Mouse (Mus musculus) megakaryocyte, embryonic 14.5 days (primary cell): Measurements from ENCODE around the gene Slc22a15. TPM values are rescaled to one million over a fixed set of nuclear protein-coding genes. Genes with fewer than 3 reads are reported as not detected.

Experiments used
- H3K27me3 ChIP-seq: replicated peaks from 2 replicates; pipeline ENCODE3; 2012; ENCODE audit warnings: inconsistent platforms
- H3K36me3 ChIP-seq: replicated peaks from 2 replicates; pipeline ENCODE3; 2012; ENCODE audit warnings: low read length, inconsistent platforms, mixed read lengths
- H3K4me1 ChIP-seq: 2 replicates; pipeline ENCODE4 v1.6.1; 2012; ENCODE audit warnings: inconsistent platforms
- H3K4me3 ChIP-seq: replicated peaks from 2 replicates; pipeline ENCODE3; 2012; ENCODE audit warnings: moderate library complexity, mild to moderate bottlenecking, inconsistent platforms
- H3K9me3 ChIP-seq: 2 replicates; pipeline ENCODE4 v1.6.1; 2012; ENCODE audit warnings: inconsistent platforms
- FLI1 ChIP-seq: IDR thresholded peaks from 2 replicates; pipeline ENCODE4 v1.6.1; 2012; ENCODE audit warnings: low read length, inconsistent platforms, mixed read lengths
- GATA1 ChIP-seq: IDR thresholded peaks from 3 replicates; pipeline ENCODE4 v1.6.1; 2012; ENCODE audit warnings: mixed read lengths, low read length, inconsistent platforms, borderline replicate concordance
- polyA plus RNA-seq: library from polyadenylated mRNA; stranded (reverse); fragments of >175 nt; gene quantifications from 2 replicates; pipeline ENCODE4 v1.2.3, GENCODE M21; 2012; ENCODE audit warnings: low replicate concordance; ENCODE audit not compliant: insufficient read depth

The Slc22a15 gene
- polyA plus RNA-seq, 1 experiment, result 1.4 TPM

DNA sequence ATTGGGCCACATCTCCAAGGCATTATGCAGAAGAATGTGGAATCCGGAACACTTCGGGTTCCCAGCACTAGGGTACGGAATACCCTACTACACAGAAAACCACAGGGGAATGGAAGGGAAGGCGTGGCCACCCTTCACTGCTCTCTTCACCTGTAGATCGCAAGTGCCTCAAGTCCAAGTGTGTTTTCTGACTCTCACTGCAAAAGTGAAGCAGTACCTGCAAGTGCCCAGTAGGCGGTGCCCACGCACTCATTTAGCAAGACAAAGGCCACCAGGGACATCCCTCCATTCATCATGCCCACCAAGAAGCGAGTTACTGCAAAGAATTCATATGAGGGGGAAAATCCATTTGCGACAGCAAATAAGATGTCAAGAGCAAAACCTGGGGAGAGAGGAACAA, 27.4 kb downstream of the Slc22a15 start:
- peaks cover 2% of the 10 kb centered on the region for H3K36me3 ChIP-seq
- TF ChIP-seq FLI1 (no peak), GATA1 (no peak)
- no peaks in the 10 kb centered on the region for H3K27me3 ChIP-seq
- no peaks in the 10 kb centered on the region for H3K4me1 ChIP-seq
- H3K4me3 ChIP-seq, result no peak overlapping the region
- H3K9me3 ChIP-seq, result no peaks in the 10 kb centered on the region

DNA sequence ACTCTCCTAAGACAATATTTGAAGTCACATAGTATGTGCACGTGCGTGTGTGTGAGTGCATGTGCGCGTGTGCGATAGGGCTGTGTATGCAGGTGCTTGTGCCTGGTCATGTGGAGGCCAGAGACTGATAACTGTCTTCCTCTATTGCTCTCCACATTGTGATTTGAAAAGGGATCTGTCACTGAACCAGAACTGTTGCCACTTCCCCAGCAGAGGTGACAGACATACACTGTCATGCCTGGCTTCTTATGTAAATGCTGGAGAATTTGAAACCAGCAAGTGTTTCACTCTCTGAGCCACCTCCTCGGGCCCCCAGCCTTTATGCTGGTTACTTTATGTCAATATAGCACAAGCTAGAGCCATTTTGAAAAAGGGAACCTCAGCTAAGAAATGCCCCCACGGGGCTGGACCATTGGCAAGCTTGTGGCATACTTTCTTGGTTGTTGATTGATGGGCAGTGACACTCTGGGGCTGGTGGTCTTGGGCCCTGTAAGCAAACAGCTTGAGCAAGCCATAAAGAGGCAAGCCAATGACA, 28.8 kb downstream of the Slc22a15 start:
- Histone ChIP-seq H3K4me3 (no peak overlapping the region), H3K36me3 (peaks cover 2% of the 10 kb centered on the region), H3K9me3 (no peaks in the 10 kb centered on the region), H3K27me3 (no peaks in the 10 kb centered on the region), H3K4me1 (no peaks in the 10 kb centered on the region)
- TF ChIP-seq FLI1 (no peak), GATA1 (no peak)

DNA sequence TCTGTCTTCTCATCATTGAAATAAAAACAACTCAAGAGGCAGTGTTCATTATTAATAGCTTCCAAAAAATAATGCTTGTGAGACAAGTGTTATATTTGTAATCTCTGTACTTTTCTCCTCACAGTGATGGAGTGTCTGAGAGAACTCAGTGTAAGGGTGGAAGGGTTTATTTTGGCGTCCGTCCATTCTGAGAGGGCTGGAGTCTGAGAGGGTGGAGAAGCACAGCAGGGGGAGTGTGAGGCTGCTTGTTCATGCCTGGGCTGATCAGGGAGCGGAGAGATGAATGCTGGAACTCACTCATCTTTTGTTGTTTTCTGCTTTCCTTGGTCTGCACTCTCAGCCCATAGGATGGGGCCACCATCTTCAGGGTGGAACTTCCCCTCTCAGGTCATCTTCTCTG, 38.7 kb downstream of the Slc22a15 start:
- H3K36me3 ChIP-seq, result no peaks in the 10 kb centered on the region
- no peaks in the 10 kb centered on the region for H3K9me3 ChIP-seq
- H3K27me3 ChIP-seq, result no peaks in the 10 kb centered on the region
- TF ChIP-seq FLI1 (no peak), GATA1 (no peak)
- H3K4me3 ChIP-seq, result no peak overlapping the region
- H3K4me1 ChIP-seq, result peaks cover 7% of the 10 kb centered on the region; the same call in 1 of the 2 replicates

DNA sequence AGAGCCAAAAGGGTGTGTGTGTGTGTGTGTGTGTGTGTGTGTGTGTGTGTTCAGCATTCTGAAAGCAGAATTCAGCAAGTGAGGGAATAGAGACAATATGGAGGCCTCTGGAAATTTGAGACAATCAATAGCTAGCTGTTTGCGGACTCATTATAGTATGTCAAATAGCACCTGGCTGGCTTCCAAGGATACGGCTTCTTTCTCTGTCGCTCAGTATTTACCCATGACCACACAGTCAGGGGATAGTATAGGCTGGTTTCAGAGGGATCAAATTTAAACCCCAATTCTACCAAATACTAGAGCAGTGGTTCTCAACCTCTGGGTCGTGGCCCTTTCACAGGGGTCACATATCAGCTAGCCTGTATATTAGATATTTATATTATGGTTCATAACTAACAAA, 39.2 kb downstream of the Slc22a15 start:
- Histone ChIP-seq H3K36me3 (no peaks in the 10 kb centered on the region), H3K9me3 (no peaks in the 10 kb centered on the region)

DNA sequence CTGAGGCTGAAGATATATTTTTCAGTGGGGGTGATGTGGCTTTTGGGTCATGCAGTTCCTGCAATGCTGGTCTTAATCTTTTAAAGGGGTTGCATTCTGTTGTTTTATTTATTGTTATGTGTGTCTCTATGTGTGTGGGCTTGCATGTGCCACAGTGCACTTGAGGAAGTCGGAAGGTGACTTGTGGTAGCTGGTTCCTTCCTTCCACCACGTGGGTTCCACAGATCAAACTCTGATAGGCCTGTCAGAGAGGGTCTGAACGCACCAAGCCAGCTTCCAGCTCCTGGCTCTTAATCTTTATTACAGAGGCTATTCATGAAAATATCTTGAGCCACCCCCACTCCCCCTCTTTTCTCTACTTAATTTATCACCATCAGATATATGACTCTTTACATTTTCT, 40.4 kb downstream of the Slc22a15 start:
- peaks cover 7% of the 10 kb centered on the region; the same call in 1 of the 2 replicates for H3K4me1 ChIP-seq
- H3K36me3 ChIP-seq, result peaks cover 7% of the 10 kb centered on the region
- no peaks in the 10 kb centered on the region for H3K27me3 ChIP-seq
- no peak for TF ChIP-seq GATA1
- TF ChIP-seq FLI1, result no peak
- H3K9me3 ChIP-seq, result no peaks in the 10 kb centered on the region
- no peak overlapping the region for H3K4me3 ChIP-seq

More for the DNA sequence above, 39.2 kb downstream of the Slc22a15 start:
- no peak for TF ChIP-seq FLI1
- TF ChIP-seq GATA1, result no peak
- Histone ChIP-seq H3K4me1 (peaks cover 7% of the 10 kb centered on the region; the same call in 1 of the 2 replicates), H3K27me3 (no peaks in the 10 kb centered on the region), H3K4me3 (no peak overlapping the region)

DNA sequence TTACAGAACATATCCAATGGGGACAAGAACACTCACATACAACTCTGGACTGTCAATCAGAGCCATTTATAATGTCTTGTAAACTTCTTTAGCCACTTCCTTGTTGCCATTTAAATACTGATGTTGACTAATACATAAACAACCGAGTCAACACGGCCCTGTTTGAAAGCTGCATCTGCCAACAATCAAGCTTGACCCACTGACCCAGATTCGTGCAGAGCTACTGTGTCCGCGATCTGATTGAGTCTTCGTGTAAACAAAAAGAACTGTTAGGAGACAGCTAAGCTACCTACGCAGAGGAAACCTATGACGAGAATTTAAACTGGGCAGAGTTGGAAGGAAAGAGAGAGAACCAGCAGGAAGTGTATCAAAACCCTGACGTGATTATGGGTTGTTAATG, 42.5 kb downstream of the Slc22a15 start:
- no peak overlapping the region for H3K4me3 ChIP-seq
- H3K9me3 ChIP-seq, result no peaks in the 10 kb centered on the region
- H3K4me1 ChIP-seq, result peaks cover 13% of the 10 kb centered on the region
- peaks cover 21% of the 10 kb centered on the region for H3K36me3 ChIP-seq
- H3K27me3 ChIP-seq, result no peaks in the 10 kb centered on the region
- no peak for TF ChIP-seq FLI1
- no peak for TF ChIP-seq GATA1

DNA sequence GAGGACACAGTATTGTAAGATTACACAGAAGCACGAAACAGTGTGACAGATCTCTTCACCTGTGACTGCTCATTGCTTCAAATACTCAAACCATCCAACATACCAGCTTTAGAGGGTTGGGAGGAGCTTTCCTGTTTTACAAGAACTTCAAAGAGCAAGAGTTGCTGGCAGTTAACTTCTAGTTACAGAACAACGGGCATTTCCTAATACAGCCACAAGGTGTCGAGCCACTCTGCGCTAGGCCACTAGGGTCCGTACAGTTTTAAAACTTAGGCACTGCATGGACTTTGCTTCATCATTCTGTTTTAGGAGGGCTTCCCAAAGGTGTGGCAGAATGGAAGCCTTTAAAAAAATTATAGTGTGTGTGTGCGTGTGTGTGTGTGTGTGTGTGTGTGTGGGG, 43.4 kb downstream of the Slc22a15 start:
- H3K9me3 ChIP-seq, result no peaks in the 10 kb centered on the region
- TF ChIP-seq GATA1, result no peak
- no peak for TF ChIP-seq FLI1
- no peak overlapping the region for H3K4me3 ChIP-seq
- H3K4me1 ChIP-seq, result peaks cover 22% of the 10 kb centered on the region
- H3K27me3 ChIP-seq, result no peaks in the 10 kb centered on the region
- peaks cover 21% of the 10 kb centered on the region for H3K36me3 ChIP-seq

DNA sequence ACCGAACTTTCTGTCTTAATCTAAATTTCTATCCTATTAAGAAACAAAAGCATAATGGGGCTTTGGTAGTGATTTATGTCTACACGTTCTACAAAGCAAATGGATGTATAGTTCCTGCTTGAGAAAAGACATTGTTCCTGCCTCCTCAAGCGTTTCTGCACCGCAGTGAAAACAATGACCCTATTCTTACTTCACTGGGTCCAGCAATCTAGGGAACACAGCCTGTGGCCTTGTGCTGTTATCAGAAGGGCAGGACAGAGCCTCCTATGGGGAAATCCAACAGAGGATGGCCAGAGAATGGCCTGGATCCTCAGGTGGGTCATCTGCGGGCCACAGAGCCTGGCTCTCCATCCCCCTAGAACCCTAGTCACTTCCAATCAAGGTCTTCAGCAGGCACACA, 46.1 kb downstream of the Slc22a15 start:
- TF ChIP-seq FLI1 (no peak), GATA1 (no peak)
- no peaks in the 10 kb centered on the region for H3K9me3 ChIP-seq
- H3K4me3 ChIP-seq, result no peak overlapping the region
- peaks cover 25% of the 10 kb centered on the region for H3K4me1 ChIP-seq
- H3K27me3 ChIP-seq, result no peaks in the 10 kb centered on the region
- H3K36me3 ChIP-seq, result peaks cover 21% of the 10 kb centered on the region

DNA sequence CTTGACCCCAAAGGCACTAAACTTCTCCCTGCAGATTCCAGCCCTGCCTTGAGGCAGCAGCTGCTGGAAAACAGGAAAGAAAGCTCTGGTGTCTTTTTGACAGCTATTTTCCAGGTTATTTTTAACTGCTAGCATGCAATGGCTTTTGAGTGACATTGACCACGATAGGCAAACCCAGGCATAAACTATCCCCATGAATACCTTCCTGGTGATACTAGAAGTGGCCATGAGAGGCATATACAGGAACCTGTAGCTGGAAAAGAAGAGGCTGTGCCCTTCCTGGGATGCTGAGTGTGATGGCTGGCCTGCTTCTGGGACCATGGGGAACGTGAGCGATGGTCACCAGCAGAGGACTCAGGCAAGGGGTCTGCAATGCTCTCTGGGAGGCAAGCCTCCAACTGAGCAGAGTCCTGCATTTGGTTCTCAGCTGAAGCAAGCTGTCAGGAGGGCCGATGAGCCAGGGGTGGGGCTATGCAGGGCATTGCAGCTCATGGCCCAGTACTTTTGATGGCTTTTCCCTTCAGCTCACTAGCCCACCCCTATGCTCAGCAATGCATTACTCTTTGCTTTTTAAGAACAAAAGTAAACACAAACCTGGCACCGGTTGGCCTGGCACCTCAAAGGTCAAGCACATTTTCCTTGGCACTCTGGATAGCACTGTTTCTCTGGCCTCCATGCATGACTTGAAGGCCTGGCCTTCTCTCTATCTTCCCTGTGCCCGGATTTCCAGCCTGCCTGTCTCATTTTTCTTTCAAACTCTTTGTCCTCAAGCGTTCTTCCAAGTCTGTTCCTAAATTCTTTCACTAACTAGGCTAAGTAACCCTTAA, 47.6 kb downstream of the Slc22a15 start:
- H3K4me1 ChIP-seq, result peaks cover 30% of the 10 kb centered on the region
- TF ChIP-seq GATA1 (no peak), FLI1 (no peak)
- no peaks in the 10 kb centered on the region for H3K27me3 ChIP-seq

DNA sequence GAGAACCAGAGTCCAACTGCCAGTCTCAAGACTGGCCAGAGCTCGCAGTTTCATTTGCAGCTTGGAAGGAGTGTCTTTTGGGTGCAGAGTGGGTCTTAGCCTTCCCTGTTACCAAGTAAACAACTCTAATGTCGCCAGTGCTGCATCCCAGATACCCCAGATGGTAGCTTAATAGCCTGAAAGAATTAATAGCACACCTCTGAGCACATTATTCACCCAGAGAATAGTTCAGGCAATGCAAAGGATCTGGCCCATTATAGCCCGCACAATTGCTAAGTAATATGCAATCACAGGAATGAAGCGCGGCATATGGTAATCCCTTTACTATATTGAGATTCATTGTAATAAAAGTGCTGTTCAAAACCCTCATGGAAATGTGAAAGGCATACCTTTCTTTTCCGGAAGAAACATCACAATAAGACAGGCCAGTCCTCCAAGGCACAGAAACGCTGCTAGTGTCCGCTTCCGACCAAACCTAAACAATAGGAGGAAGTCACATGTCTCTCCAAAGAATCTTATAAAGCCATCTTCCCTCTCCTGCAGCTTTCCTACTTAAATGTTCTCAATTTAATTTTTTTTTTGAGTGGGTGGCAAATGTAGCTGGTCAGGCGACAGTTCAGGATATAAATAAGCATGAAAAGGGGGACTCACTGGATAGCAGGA, 48.9 kb downstream of the Slc22a15 start:
- Histone ChIP-seq H3K9me3 (no peaks in the 10 kb centered on the region), H3K4me3 (no peak overlapping the region), H3K27me3 (no peaks in the 10 kb centered on the region), H3K4me1 (peaks cover 30% of the 10 kb centered on the region), H3K36me3 (peaks cover 26% of the 10 kb centered on the region)
- TF ChIP-seq GATA1 (no peak), FLI1 (no peak)

More for the DNA sequence above, 47.6 kb downstream of the Slc22a15 start:
- H3K9me3 ChIP-seq, result no peaks in the 10 kb centered on the region
- H3K4me3 ChIP-seq, result peak overlapping the region; percentile 31
- peaks cover 26% of the 10 kb centered on the region for H3K36me3 ChIP-seq
